8 mouse cellular contexts compared by ENCODE assay signal in the genomic region with DNA sequence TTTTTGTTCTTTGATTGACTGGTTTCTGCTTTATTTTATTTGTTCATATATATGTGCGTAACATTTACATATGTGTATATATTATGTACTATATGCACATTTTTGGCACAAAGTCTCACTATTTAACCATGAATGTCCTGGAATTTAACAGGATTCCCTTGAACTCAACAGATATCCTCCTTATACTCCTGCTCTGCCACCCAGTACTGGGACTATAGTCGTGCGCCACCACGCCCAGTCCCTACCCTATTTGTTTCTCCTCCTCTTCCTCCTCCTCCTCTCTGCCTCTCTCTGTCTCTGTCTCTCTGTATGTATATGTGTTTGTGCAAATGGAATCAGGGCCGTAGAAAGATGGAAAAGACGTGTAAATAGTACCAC. TPM values are rescaled to one million over a fixed set of nuclear protein-coding genes. Genes with fewer than 3 reads are reported as not detected.
DNase-seq lines count a peak whose midpoint lies in the region; ATAC-seq and TF ChIP-seq lines count a peak whose summit lies in the region.

No protein-coding gene starts in this region.

- H3K4me3 ChIP-seq in kidney, postnatal 0 days (replicated peaks; ENCODE audit: low read depth, low read length): peak overlapping the region; percentile 61; the same call in 1 of the 2 replicates
- no peak overlapping the region for H3K4me3 ChIP-seq in kidney, adult 2 months (ENCODE audit: insufficient read depth, low read depth, low read length)
- H3K4me3 ChIP-seq in embryonic fibroblast, embryonic 13.5 days (ENCODE audit: insufficient read depth, low read length): no peak overlapping the region
- no peak overlapping the region for H3K4me3 ChIP-seq in limb, embryonic 11.5 days (ENCODE audit: low read depth, low read length)
- peak overlapping the region; percentile 15; the same call in 1 of the 2 replicates for H3K4me3 ChIP-seq in midbrain, postnatal 0 days (ENCODE audit: low read depth, low read length)

- H3K27me3 ChIP-seq in kidney, postnatal 0 days (ENCODE audit: insufficient read depth, low read length): no peaks in the 10 kb centered on the region
- H3K27me3 ChIP-seq in kidney, adult 2 months (replicated peaks; ENCODE audit: control insufficient read depth, insufficient read depth, low read length): no peaks in the 10 kb centered on the region
- H3K27me3 ChIP-seq in limb, embryonic 11.5 days (ENCODE audit: control insufficient read depth, insufficient read depth, low read length): no peaks in the 10 kb centered on the region
- H3K27me3 ChIP-seq in midbrain, postnatal 0 days (ENCODE audit: insufficient read depth, low read length): no peaks in the 10 kb centered on the region

- TF ChIP-seq CTCF in kidney, postnatal 0 days (IDR thresholded peaks at IDR 0.05; ENCODE audit: low read depth): no peak
- no peak for TF ChIP-seq CTCF in kidney, adult 2 months (conservative IDR thresholded peaks at IDR 0.05; ENCODE audit: insufficient read depth, insufficient read length, low read depth, low read length)
- TF ChIP-seq CTCF in embryonic fibroblast, embryonic 13.5 days (IDR thresholded peaks at IDR 0.05; ENCODE audit: borderline replicate concordance, insufficient read depth, low read length): no peak
- no peak for TF ChIP-seq CTCF in midbrain, postnatal 0 days (IDR thresholded peaks at IDR 0.05)

- DNase-seq in kidney, postnatal 0 days (ENCODE audit: low spot score): no peak
- no peak for DNase-seq in kidney, adult 2 months
- no peak for DNase-seq in limb, embryonic 11.5 days (ENCODE audit: low spot score)
- DNase-seq in midbrain, postnatal 0 days (ENCODE audit: low spot score): no peak
- no peak for DNase-seq in adrenal gland, postnatal 4 days (ENCODE audit: low spot score in 2 of 2)
- DNase-seq in gastrocnemius, postnatal 36 days: no peak
- no peak for DNase-seq in lung, postnatal 14 days

- no peak overlapping the region for H3K27ac ChIP-seq in kidney, postnatal 0 days
- H3K27ac ChIP-seq in kidney, adult 2 months (ENCODE audit: insufficient read depth, low read depth, low read length): no peak overlapping the region
- H3K27ac ChIP-seq in embryonic fibroblast, embryonic 13.5 days (ENCODE audit: insufficient read depth, low read length): no peak overlapping the region
- no peak overlapping the region for H3K27ac ChIP-seq in limb, embryonic 11.5 days (replicated peaks; ENCODE audit: low read depth, low read length)
- H3K27ac ChIP-seq in midbrain, postnatal 0 days (ENCODE audit: low read depth, low read length): no peak overlapping the region

- peaks cover 23% of the 10 kb centered on the region for H3K36me3 ChIP-seq in kidney, postnatal 0 days (ENCODE audit: insufficient read depth, low read length)
- no peaks in the 10 kb centered on the region; the same call in 1 of the 2 replicates for H3K36me3 ChIP-seq in kidney, adult 2 months (ENCODE audit: control insufficient read depth, insufficient read depth, low read length)
- H3K36me3 ChIP-seq in limb, embryonic 11.5 days (ENCODE audit: control insufficient read depth, insufficient read depth, low read length): peaks cover 5% of the 10 kb centered on the region
- peaks cover 22% of the 10 kb centered on the region for H3K36me3 ChIP-seq in midbrain, postnatal 0 days (ENCODE audit: insufficient read depth, low read length)

- peak overlapping the region; percentile 49 for H3K4me2 ChIP-seq in kidney, postnatal 0 days (ENCODE audit: low read length)
- peak overlapping the region; percentile 34; the same call in 1 of the 2 replicates for H3K4me2 ChIP-seq in limb, embryonic 11.5 days (ENCODE audit: low read depth, severe bottlenecking)
- peak overlapping the region; percentile 68 for H3K4me2 ChIP-seq in midbrain, postnatal 0 days (ENCODE audit: low read depth, low read length, poor library complexity, severe bottlenecking)

- TF ChIP-seq POLR2A in kidney, adult 2 months (IDR thresholded peaks at IDR 0.05; ENCODE audit: low read depth, low read length): no peak
- TF ChIP-seq POLR2A in embryonic fibroblast, embryonic 13.5 days (IDR thresholded peaks at IDR 0.05; ENCODE audit: low read depth, low read length): 0 out of 2 replicates have a peak, but pooled peaks have one; percentile 16

- H3K9ac ChIP-seq in kidney, postnatal 0 days (ENCODE audit: low read depth, low read length): 0 out of 2 replicates have a peak overlapping the region, but pooled peaks have one; percentile 35
- H3K9ac ChIP-seq in limb, embryonic 11.5 days (ENCODE audit: low read length): no peak overlapping the region
- no peak overlapping the region for H3K9ac ChIP-seq in midbrain, postnatal 0 days (replicated peaks; ENCODE audit: low read length, poor library complexity, severe bottlenecking)

- intact Hi-C loops in gastrocnemius, postnatal 36 days (cut with DNase I): no loop called here

- WGBS in kidney, postnatal 0 days: 23% methylated on average over 6 of the region's 6 CpGs
- 24% methylated on average over 6 of the region's 6 CpGs for WGBS in kidney, adult 2 months
- WGBS in limb, embryonic 11.5 days: 25% methylated on average over 6 of the region's 6 CpGs
- 29% methylated on average over 6 of the region's 6 CpGs for WGBS in midbrain, postnatal 0 days

- no peaks in the 10 kb centered on the region for H3K9me3 ChIP-seq in kidney, postnatal 0 days (replicated peaks; ENCODE audit: low read length)
- H3K9me3 ChIP-seq in limb, embryonic 11.5 days (ENCODE audit: control insufficient read depth, low read length): no peaks in the 10 kb centered on the region
- no peaks in the 10 kb centered on the region for H3K9me3 ChIP-seq in midbrain, postnatal 0 days (ENCODE audit: low read length)

- H3K4me1 ChIP-seq in kidney, postnatal 0 days (replicated peaks; ENCODE audit: insufficient read depth, low read length): 0 out of 2 replicates have a peak, but pooled peaks cover 5% of the 10 kb centered on the region
- peaks cover 10% of the 10 kb centered on the region; the same call in 1 of the 2 replicates for H3K4me1 ChIP-seq in kidney, adult 2 months (ENCODE audit: control insufficient read depth, insufficient read depth, low read length)
- H3K4me1 ChIP-seq in embryonic fibroblast, embryonic 13.5 days (ENCODE audit: control insufficient read depth, insufficient read depth, low read length): no peaks in the 10 kb centered on the region
- peaks cover 3% of the 10 kb centered on the region; the same call in 1 of the 2 replicates for H3K4me1 ChIP-seq in limb, embryonic 11.5 days (ENCODE audit: control insufficient read depth, insufficient read depth, low read length)
- no peaks in the 10 kb centered on the region for H3K4me1 ChIP-seq in midbrain, postnatal 0 days (ENCODE audit: insufficient read depth, low read length)

- no peak for ATAC-seq in kidney, postnatal 0 days (replicated peaks; ENCODE audit: low FRiP score, low read depth)
- ATAC-seq in limb, embryonic 11.5 days (ENCODE audit: insufficient number of reproducible peaks, low FRiP score, low TSS enrichment, low read depth): peak; percentile 49
- peak; percentile 31; the same call in 1 of the 2 replicates for ATAC-seq in midbrain, postnatal 0 days (ENCODE audit: low FRiP score)

RNA-seq across cellular contexts. Expression of a gene that starts 0.4 kb away (rescaled TPM):
- polyA plus RNA-seq in kidney, postnatal 0 days (2015; fragmentation: Nextera tagmentation; extraction: Ambion mirVana): 37.9 and 38.5 TPM in 2 replicates
- 66.3 and 77.9 TPM in 2 replicates for polyA plus RNA-seq in kidney, adult 2 months (2012; rRNA removed)
- polyA plus RNA-seq in embryonic fibroblast, embryonic 13.5 days (2011; ENCODE audit: insufficient read length, low read depth, missing spikeins): 14.9 TPM in 2 replicates
- polyA plus RNA-seq in limb, embryonic 11.5 days (2014; fragmentation: Nextera tagmentation; extraction: Ambion mirVana): 32.2 and 36.1 TPM in 2 replicates
- 42.0 and 43.2 TPM in 2 replicates for total RNA-seq in midbrain, postnatal 0 days (2014; rRNA removed)
- 32.5 and 37.4 TPM in 2 replicates for polyA plus RNA-seq in midbrain, postnatal 0 days (2015; fragmentation: Nextera tagmentation; extraction: Ambion mirVana)
- 10 to 100 TPM; 61.2 to 68.6 TPM for total RNA-seq in adrenal gland, postnatal 4 days (2021)
- 10 to 100 TPM; 29.4 to 33.2 TPM for total RNA-seq in gastrocnemius, postnatal 36 days (2021)

RNA-seq across cellular contexts. Expression of a gene that starts 8.1 kb away (rescaled TPM):
- 0.11 and 0.36 TPM in 2 replicates for polyA plus RNA-seq in kidney, postnatal 0 days (2015; fragmentation: Nextera tagmentation; extraction: Ambion mirVana)
- polyA plus RNA-seq in kidney, adult 2 months (2012; rRNA removed): not detected in 2 replicates
- 0.23 TPM in 1 of 2 replicates, not detected in the other for polyA plus RNA-seq in embryonic fibroblast, embryonic 13.5 days (2011; ENCODE audit: insufficient read length, low read depth, missing spikeins)
- 0.17 and 0.33 TPM in 2 replicates for polyA plus RNA-seq in limb, embryonic 11.5 days (2014; fragmentation: Nextera tagmentation; extraction: Ambion mirVana)
- total RNA-seq in midbrain, postnatal 0 days (2014; rRNA removed): 1.7 and 2.2 TPM in 2 replicates
- 3.1 and 4.0 TPM in 2 replicates for polyA plus RNA-seq in midbrain, postnatal 0 days (2015; fragmentation: Nextera tagmentation; extraction: Ambion mirVana)
- total RNA-seq in adrenal gland, postnatal 4 days (2021): not detected
- not detected for total RNA-seq in gastrocnemius, postnatal 36 days (2021)

RNA-seq across cellular contexts. Expression of a gene that starts 20.0 kb away (rescaled TPM):
- 74.5 and 82.4 TPM in 2 replicates for polyA plus RNA-seq in kidney, postnatal 0 days (2015; fragmentation: Nextera tagmentation; extraction: Ambion mirVana)
- polyA plus RNA-seq in kidney, adult 2 months (2012; rRNA removed): 90.2 and 122 TPM in 2 replicates
- 38.4 and 39.5 TPM in 2 replicates for polyA plus RNA-seq in embryonic fibroblast, embryonic 13.5 days (2011; ENCODE audit: insufficient read length, low read depth, missing spikeins)
- polyA plus RNA-seq in limb, embryonic 11.5 days (2014; fragmentation: Nextera tagmentation; extraction: Ambion mirVana): 112 and 118 TPM in 2 replicates
- 79.6 and 107 TPM in 2 replicates for total RNA-seq in midbrain, postnatal 0 days (2014; rRNA removed)
- polyA plus RNA-seq in midbrain, postnatal 0 days (2015; fragmentation: Nextera tagmentation; extraction: Ambion mirVana): 121 and 134 TPM in 2 replicates
- total RNA-seq in adrenal gland, postnatal 4 days (2021): 10 to 100 TPM; 60.7 to 61.7 TPM
- 10 to 100 TPM; 35.1 to 40.1 TPM for total RNA-seq in gastrocnemius, postnatal 36 days (2021)

RNA-seq across cellular contexts. Expression of a gene that starts 30.3 kb away (rescaled TPM):
- 32.9 and 38.7 TPM in 2 replicates for polyA plus RNA-seq in kidney, postnatal 0 days (2015; fragmentation: Nextera tagmentation; extraction: Ambion mirVana)
- 17.0 and 24.1 TPM in 2 replicates for polyA plus RNA-seq in kidney, adult 2 months (2012; rRNA removed)
- polyA plus RNA-seq in embryonic fibroblast, embryonic 13.5 days (2011; ENCODE audit: insufficient read length, low read depth, missing spikeins): 21.9 and 42.7 TPM in 2 replicates
- polyA plus RNA-seq in limb, embryonic 11.5 days (2014; fragmentation: Nextera tagmentation; extraction: Ambion mirVana): 1.8 and 1.9 TPM in 2 replicates
- total RNA-seq in midbrain, postnatal 0 days (2014; rRNA removed): 3.3 and 3.4 TPM in 2 replicates
- 3.0 and 3.9 TPM in 2 replicates for polyA plus RNA-seq in midbrain, postnatal 0 days (2015; fragmentation: Nextera tagmentation; extraction: Ambion mirVana)
- 1 to 10 TPM; 6.7 to 7.1 TPM for total RNA-seq in adrenal gland, postnatal 4 days (2021)
- 1 to 10 TPM; 1.2 to 1.8 TPM for total RNA-seq in gastrocnemius, postnatal 36 days (2021)

RNA-seq across cellular contexts. Expression of a gene that starts 30.3 kb away (rescaled TPM):
- 0.17 and 0.28 TPM in 2 replicates for polyA plus RNA-seq in kidney, postnatal 0 days (2015; fragmentation: Nextera tagmentation; extraction: Ambion mirVana)
- polyA plus RNA-seq in kidney, adult 2 months (2012; rRNA removed): 1.5 and 1.9 TPM in 2 replicates
- polyA plus RNA-seq in embryonic fibroblast, embryonic 13.5 days (2011; ENCODE audit: insufficient read length, low read depth, missing spikeins): 0.91 and 1.9 TPM in 2 replicates
- not detected in 2 replicates for polyA plus RNA-seq in limb, embryonic 11.5 days (2014; fragmentation: Nextera tagmentation; extraction: Ambion mirVana)
- 60.9 and 66.1 TPM in 2 replicates for total RNA-seq in midbrain, postnatal 0 days (2014; rRNA removed)
- polyA plus RNA-seq in midbrain, postnatal 0 days (2015; fragmentation: Nextera tagmentation; extraction: Ambion mirVana): 5.0 TPM in 2 replicates
- 1 to 10 TPM; 8.9 to 9.3 TPM for total RNA-seq in adrenal gland, postnatal 4 days (2021)
- under 1 TPM; 0.72 to 0.79 TPM for total RNA-seq in gastrocnemius, postnatal 36 days (2021)

Comparison
In these comparisons a context has a peak if more than half of its experiments do, and no peak if none do; other contexts are left out.
1. H3K4me3 ChIP-seq: peak in kidney, postnatal 0 days (single experiment) and midbrain, postnatal 0 days (single experiment); none in kidney, adult 2 months (single experiment), embryonic fibroblast, embryonic 13.5 days (single experiment) and limb, embryonic 11.5 days (single experiment).
2. Peak in every context shown above with its lines, with median percentiles within 50 percentile points of each other: H3K4me2 ChIP-seq.